Mouse (Mus musculus) kidney, embryonic 15.5 days (tissue): ENCODE measurements at regions not wholly inside any gene's neighbourhood (a gene's known extent, or its start where the extent isn't known, plus 50 kb on each side); places are given as distances from the start of the nearest gene placed in this dataset.
A peak's percentile ranks its signal among the peaks of the same experiment; 100 is the strongest.

Source experiments
- ATAC-seq: fragments of 200-750 bp; cut with Nextera tagmentation; replicated peaks from 2 replicates; pipeline ENCODE4 v1.8.0; 2017; ENCODE audit warnings: moderate TSS enrichment; ENCODE audit not compliant: low FRiP score
- H3K27ac ChIP-seq: fragments of 300-500 bp; sonication (generic); 2 replicates; pipeline ENCODE4 v1.5.1; 2015; ENCODE audit warnings: mild to moderate bottlenecking, inconsistent platforms
- H3K27me3 ChIP-seq: fragments of 300-500 bp; sonication (generic); 2 replicates; pipeline ENCODE4 v1.6.1; 2015; ENCODE audit warnings: inconsistent platforms
- H3K36me3 ChIP-seq: fragments of 300-500 bp; sonication (generic); 2 replicates; pipeline ENCODE4 v1.6.1; 2015; ENCODE audit warnings: inconsistent platforms
- H3K4me1 ChIP-seq: fragments of 300-500 bp; sonication (generic); 2 replicates; pipeline ENCODE4 v1.6.1; 2015; ENCODE audit warnings: inconsistent platforms
- H3K4me2 ChIP-seq: fragments of 300-500 bp; sonication (generic); 2 replicates; pipeline ENCODE4 v1.6.1; 2015; ENCODE audit warnings: moderate library complexity, mild to moderate bottlenecking, inconsistent platforms
- H3K4me3 ChIP-seq: fragments of 300-500 bp; sonication (generic); replicated peaks from 2 replicates; pipeline ENCODE4 v1.5.1; 2015; ENCODE audit warnings: mild to moderate bottlenecking, inconsistent platforms
- H3K9ac ChIP-seq: fragments of 300-500 bp; sonication (generic); 2 replicates; pipeline ENCODE4 v1.6.1; 2015; ENCODE audit warnings: mild to moderate bottlenecking, inconsistent platforms
- H3K9me3 ChIP-seq: fragments of 300-500 bp; sonication (generic); replicated peaks from 2 replicates; pipeline ENCODE4 v1.6.1; 2016; ENCODE audit warnings: inconsistent platforms
- WGBS: fragments of 180-500 bp; shearing (Covaris S2); methylation state at CpG from one replicate; pipeline ENCODE4 v1.1.7; 2015; ENCODE audit warnings: mixed read lengths; 5-methylcytosine and 5-hydroxymethylcytosine counted together

GRCm38 (mm10) chr13:84754821-84755725 is 434.1 kb upstream of the Ccnh start:
- 80% methylated on average over 8 of the region's 8 CpGs for WGBS
- ATAC-seq, result no peak
- no peak overlapping the region for H3K4me3 ChIP-seq

GRCm38 (mm10) chr13:84756796-84757335 is 432.3 kb upstream of the Ccnh start:
- WGBS, result 89% methylated on average over 6 of the region's 6 CpGs
- H3K27me3 ChIP-seq, result peaks cover 26% of the 10 kb centered on the region
- H3K4me1 ChIP-seq, result no peaks in the 10 kb centered on the region
- H3K27ac ChIP-seq, result no peak overlapping the region
- no peaks in the 10 kb centered on the region for H3K9me3 ChIP-seq
- H3K4me3 ChIP-seq, result no peak overlapping the region
- no peak overlapping the region for H3K4me2 ChIP-seq
- no peaks in the 10 kb centered on the region for H3K36me3 ChIP-seq
- no peak overlapping the region for H3K9ac ChIP-seq
- ATAC-seq, result no peak

More at GRCm38 (mm10) chr13:84754821-84755725, 434.1 kb upstream of the Ccnh start:
- H3K9me3 ChIP-seq, result no peaks in the 10 kb centered on the region
- H3K4me2 ChIP-seq, result no peak overlapping the region
- H3K9ac ChIP-seq, result no peak overlapping the region
- H3K36me3 ChIP-seq, result no peaks in the 10 kb centered on the region
- H3K4me1 ChIP-seq, result no peaks in the 10 kb centered on the region
- H3K27me3 ChIP-seq, result peaks cover 19% of the 10 kb centered on the region
- H3K27ac ChIP-seq, result no peak overlapping the region

- no peaks in the 10 kb centered on the region for H3K4me1 ChIP-seq
- WGBS, result 36% methylated on average over 10 of the region's 10 CpGs
- peak; percentile 64; the same call in 1 of the 2 replicates for ATAC-seq
- no peaks in the 10 kb centered on the region for H3K36me3 ChIP-seq
- no peak overlapping the region for H3K4me2 ChIP-seq
- H3K4me3 ChIP-seq, result no peak overlapping the region
- H3K9me3 ChIP-seq, result no peaks in the 10 kb centered on the region
- no peak overlapping the region for H3K27ac ChIP-seq
- H3K9ac ChIP-seq, result no peak overlapping the region
- peaks cover 26% of the 10 kb centered on the region for H3K27me3 ChIP-seq
Measured at GRCm38 (mm10) chr13:84757896-84758567, 431.2 kb upstream of the Ccnh start.

- Histone ChIP-seq H3K27me3 (peaks cover 26% of the 10 kb centered on the region), H3K9me3 (no peaks in the 10 kb centered on the region), H3K4me3 (no peak overlapping the region), H3K36me3 (no peaks in the 10 kb centered on the region), H3K4me1 (no peaks in the 10 kb centered on the region), H3K9ac (no peak overlapping the region), H3K4me2 (no peak overlapping the region), H3K27ac (no peak overlapping the region)
- peak; percentile 90 for ATAC-seq
- 1% methylated on average over 6 of the region's 6 CpGs for WGBS
Measured at GRCm38 (mm10) chr13:84758568-84758900, 430.7 kb upstream of the Ccnh start.

- ATAC-seq, result no peak
- 69% methylated on average over 7 of the region's 7 CpGs for WGBS
- Histone ChIP-seq H3K9ac (no peak overlapping the region), H3K36me3 (no peaks in the 10 kb centered on the region), H3K4me3 (no peak overlapping the region), H3K4me2 (no peak overlapping the region), H3K4me1 (no peaks in the 10 kb centered on the region), H3K27ac (no peak overlapping the region), H3K9me3 (no peaks in the 10 kb centered on the region), H3K27me3 (peaks cover 26% of the 10 kb centered on the region)
Measured at GRCm38 (mm10) chr13:84759061-84759460, 430.1 kb upstream of the Ccnh start.

- ATAC-seq, result no peak
- H3K4me1 ChIP-seq, result no peaks in the 10 kb centered on the region
- peaks cover 24% of the 10 kb centered on the region for H3K27me3 ChIP-seq
- no peak overlapping the region for H3K9ac ChIP-seq
- no peaks in the 10 kb centered on the region for H3K36me3 ChIP-seq
- WGBS, result 76% methylated on average over 3 of the region's 3 CpGs
- no peak overlapping the region for H3K27ac ChIP-seq
- H3K9me3 ChIP-seq, result no peaks in the 10 kb centered on the region
- H3K4me3 ChIP-seq, result no peak overlapping the region
- H3K4me2 ChIP-seq, result no peak overlapping the region
Measured at GRCm38 (mm10) chr13:84760471-84760870, 428.7 kb upstream of the Ccnh start.

GRCm38 (mm10) chr13:84760978-84761377 is 428.2 kb upstream of the Ccnh start:
- WGBS, result 65% methylated on average over 8 of the region's 8 CpGs
- Histone ChIP-seq H3K4me2 (no peak overlapping the region), H3K4me3 (no peak overlapping the region), H3K4me1 (no peaks in the 10 kb centered on the region), H3K36me3 (no peaks in the 10 kb centered on the region), H3K27ac (no peak overlapping the region), H3K27me3 (peaks cover 24% of the 10 kb centered on the region), H3K9me3 (no peaks in the 10 kb centered on the region), H3K9ac (no peak overlapping the region)
- no peak for ATAC-seq

GRCm38 (mm10) chr13:84761821-84762220 is 427.4 kb upstream of the Ccnh start:
- H3K36me3 ChIP-seq, result no peaks in the 10 kb centered on the region
- H3K9me3 ChIP-seq, result no peaks in the 10 kb centered on the region
- WGBS, result 50% methylated on average over 4 of the region's 4 CpGs
- no peaks in the 10 kb centered on the region for H3K4me1 ChIP-seq
- no peak for ATAC-seq
- no peak overlapping the region for H3K27ac ChIP-seq
- H3K9ac ChIP-seq, result no peak overlapping the region
- H3K4me2 ChIP-seq, result no peak overlapping the region
- H3K4me3 ChIP-seq, result no peak overlapping the region
- H3K27me3 ChIP-seq, result peaks cover 20% of the 10 kb centered on the region

- Histone ChIP-seq H3K36me3 (no peaks in the 10 kb centered on the region), H3K9ac (no peak overlapping the region), H3K4me2 (no peak overlapping the region), H3K4me1 (no peaks in the 10 kb centered on the region), H3K4me3 (no peak overlapping the region), H3K9me3 (no peaks in the 10 kb centered on the region), H3K27me3 (peaks cover 10% of the 10 kb centered on the region; the same call in 1 of the 2 replicates), H3K27ac (no peak overlapping the region)
- 64% methylated on average over 1 of the region's 1 CpGs for WGBS
- no peak for ATAC-seq
Measured at GRCm38 (mm10) chr13:84763916-84764315, 425.3 kb upstream of the Ccnh start.

- no peak overlapping the region for H3K9ac ChIP-seq
- H3K27me3 ChIP-seq, result no peaks in the 10 kb centered on the region
- 56% methylated on average over 2 of the region's 2 CpGs for WGBS
- no peak overlapping the region for H3K4me2 ChIP-seq
- H3K4me1 ChIP-seq, result no peaks in the 10 kb centered on the region
- no peaks in the 10 kb centered on the region for H3K9me3 ChIP-seq
- H3K4me3 ChIP-seq, result no peak overlapping the region
- no peak for ATAC-seq
- H3K27ac ChIP-seq, result no peak overlapping the region
- no peaks in the 10 kb centered on the region for H3K36me3 ChIP-seq
Measured at GRCm38 (mm10) chr13:84771956-84772355, 417.3 kb upstream of the Ccnh start.

- Histone ChIP-seq H3K4me2 (no peak overlapping the region), H3K36me3 (no peaks in the 10 kb centered on the region), H3K9ac (no peak overlapping the region), H3K4me3 (no peak overlapping the region), H3K4me1 (no peaks in the 10 kb centered on the region), H3K27ac (no peak overlapping the region), H3K9me3 (no peaks in the 10 kb centered on the region), H3K27me3 (no peaks in the 10 kb centered on the region)
- ATAC-seq, result 0 out of 2 replicates have a peak, but pooled peaks have one; percentile 22
- 17% methylated on average over 4 of the region's 4 CpGs for WGBS
Measured at GRCm38 (mm10) chr13:84783017-84783937, 405.9 kb upstream of the Ccnh start.
